Mouse (Mus musculus) layer of hippocampus, adult 9-10 months (tissue): ENCODE results near the gene Oxgr1.
"Not testable (repeated sequence)": the region's sequence is repeated elsewhere in the genome, so short reads cannot be mapped to it uniquely, and the experiment has no call there.

Experiments used
- DNase-seq: peaks from one replicate; pipeline ENCODE4 v3.0.0; 2022; ENCODE audit warnings: low spot score

The Oxgr1 gene

DNA sequence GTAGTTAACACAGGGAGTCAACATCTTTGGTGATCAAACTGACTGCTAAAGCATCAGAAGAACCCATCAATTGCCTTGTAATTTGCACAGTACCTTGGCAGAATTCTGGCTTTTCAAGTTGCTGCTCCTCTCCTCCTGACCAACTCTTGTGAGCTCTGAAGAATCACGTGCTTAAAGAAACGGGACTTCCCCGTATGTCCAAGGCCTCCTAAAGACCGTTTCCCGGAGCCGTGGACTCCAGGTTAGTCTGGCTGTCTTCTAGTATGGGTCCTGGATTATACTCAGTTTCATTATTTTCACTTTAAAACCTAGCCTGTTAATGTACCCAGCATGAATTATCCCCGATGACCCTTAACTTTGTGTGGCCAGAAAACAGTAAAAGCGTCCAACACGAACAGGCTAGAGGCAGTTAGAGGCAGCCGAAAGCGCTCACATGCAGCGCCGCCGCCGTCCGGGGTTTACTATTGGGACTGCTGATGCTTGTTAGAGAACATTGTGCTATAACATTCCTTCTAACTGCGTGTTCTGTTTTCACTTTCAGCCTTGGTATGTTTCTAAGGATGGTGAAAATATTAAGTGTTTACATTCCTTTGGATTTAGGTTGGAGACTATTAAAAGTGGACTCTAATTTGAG lies at the start of gene Oxgr1:
TSS of gene Oxgr1 (minus strand) at position 249 of the 634 bp plus-strand sequence.
- no peak for DNase-seq

GRCm38 (mm10) chr14:120090401-120090800 lies 48.2 kb upstream of the Oxgr1 start:
- DNase-seq: no peak

GRCm38 (mm10) chr14:120089649-120090360 lies 47.6 kb upstream of the Oxgr1 start:
- no peak for DNase-seq

DNA sequence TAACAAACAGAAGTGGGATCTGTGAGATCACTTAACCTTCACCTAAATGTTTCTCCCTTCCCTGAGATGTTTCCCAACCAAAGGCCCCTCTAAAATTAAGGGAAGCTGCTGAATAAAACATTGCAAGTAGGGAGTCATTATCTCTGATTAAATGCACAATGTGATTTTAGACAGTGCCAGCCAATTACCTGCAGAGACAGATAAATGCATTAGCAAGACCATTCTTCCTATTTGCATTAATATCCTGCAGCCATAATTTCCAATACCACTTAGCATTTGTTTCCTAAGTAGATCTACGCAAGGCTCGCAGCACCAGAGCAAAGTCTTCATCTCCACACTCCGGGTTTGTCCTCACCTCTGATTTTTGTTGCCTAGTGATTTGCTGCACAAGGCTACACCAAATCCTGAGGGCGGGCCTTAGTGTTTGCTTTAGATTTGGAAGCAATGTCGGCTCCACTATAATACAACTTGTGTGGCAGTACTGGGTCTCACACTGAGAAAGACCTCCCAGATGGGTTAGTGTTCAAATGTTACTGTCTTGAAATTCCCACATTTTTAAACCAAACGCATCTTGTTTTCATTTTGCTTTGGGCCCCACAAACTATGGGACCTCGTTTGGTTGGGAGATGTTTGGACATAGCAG lies 46.9 kb upstream of the Oxgr1 start:
- DNase-seq: no peak

DNA sequence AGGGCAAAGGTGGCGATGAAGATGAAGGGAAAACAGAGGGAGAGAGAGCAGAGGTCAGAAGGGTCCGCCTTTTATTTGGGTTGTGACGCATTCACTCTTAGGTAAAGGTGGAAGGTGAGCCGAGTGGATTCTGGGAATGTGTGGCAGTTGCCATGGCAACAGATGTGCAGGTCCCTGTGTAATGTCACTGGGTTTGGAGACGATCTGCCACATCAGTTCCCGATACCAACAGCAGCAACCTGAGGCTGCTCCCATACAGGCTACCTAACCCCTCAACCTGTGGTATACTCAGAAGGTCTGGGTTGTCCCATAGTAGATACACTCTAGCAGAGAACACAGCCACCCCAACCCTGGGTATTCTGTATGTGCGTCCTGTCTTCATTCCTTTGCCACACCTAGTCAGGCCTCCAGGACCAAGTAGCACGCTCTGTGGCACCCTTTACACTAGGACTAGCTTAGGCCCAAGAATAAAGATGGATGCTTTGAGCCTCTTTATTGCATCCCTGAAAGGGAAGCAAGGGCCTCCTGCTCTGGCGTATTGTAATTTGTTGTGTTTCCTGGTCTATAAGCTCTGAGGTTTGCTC lies 41.9 kb upstream of the Oxgr1 start:
- no peak for DNase-seq

DNA sequence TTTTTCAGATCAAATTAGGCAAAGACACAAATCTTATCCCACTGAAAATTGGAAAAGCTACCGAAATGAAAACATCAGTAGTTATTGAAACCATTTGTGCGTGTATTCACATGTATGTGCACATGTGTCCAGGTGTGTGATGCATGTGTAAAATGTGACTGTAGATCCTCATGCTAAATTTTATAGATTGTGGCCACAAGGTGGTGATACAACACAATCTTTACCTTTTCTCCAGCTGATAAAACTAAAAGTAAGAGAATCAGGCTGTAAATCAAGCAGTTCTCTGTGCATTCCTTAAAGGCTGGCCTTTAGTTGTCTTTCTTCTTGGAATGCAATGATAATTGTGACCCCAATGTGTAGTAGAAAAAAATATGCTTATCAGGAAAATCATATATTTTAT lies 34.0 kb upstream of the Oxgr1 start:
- peak; percentile 59 for DNase-seq

- DNase-seq: no peak
Observed at GRCm38 (mm10) chr14:120075746-120076145, 33.5 kb upstream of the Oxgr1 start.

GRCm38 (mm10) chr14:120074231-120074630 lies 32.0 kb upstream of the Oxgr1 start:
- DNase-seq: no peak

DNA sequence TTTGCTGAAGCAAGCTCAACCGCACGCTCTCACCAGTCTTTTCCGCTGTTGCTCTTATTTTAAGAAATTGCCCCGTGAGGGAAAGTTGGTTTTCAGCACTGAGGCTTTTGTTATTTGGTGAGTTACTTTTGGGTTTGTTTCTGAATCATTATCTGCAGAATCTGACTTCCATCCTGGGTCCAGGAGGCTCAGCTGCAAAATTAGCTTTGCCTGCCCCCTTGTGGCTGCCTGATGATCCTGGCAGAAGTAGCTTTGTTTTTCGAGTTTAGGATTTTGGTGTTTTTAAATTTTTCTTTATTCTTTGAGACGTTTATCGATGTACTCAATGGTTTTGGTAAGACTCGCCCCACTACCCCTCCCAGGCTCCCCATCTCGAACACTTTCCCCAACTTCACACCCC lies 18.9 kb upstream of the Oxgr1 start:
- DNase-seq: peak; percentile 22

DNA sequence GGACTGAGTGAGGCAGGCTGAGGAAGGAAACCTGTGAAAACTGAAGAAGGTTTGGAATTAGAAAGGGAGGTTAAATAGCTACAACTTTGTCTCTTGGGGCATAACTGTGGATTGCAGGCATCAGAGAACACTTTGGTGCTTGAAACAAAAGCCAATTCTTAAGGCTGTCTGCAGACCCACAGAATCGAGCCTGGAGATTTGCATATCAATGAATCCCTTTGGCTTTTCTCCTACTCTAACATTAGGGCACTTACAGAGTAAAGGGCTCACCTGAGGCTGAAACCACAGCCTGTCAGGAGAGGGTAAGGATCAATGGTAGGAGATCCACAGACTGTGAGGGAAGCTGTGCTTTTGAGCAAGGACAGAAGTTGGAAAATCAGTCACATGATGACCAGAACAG lies 8.8 kb downstream of the Oxgr1 start:
- no peak for DNase-seq

DNA sequence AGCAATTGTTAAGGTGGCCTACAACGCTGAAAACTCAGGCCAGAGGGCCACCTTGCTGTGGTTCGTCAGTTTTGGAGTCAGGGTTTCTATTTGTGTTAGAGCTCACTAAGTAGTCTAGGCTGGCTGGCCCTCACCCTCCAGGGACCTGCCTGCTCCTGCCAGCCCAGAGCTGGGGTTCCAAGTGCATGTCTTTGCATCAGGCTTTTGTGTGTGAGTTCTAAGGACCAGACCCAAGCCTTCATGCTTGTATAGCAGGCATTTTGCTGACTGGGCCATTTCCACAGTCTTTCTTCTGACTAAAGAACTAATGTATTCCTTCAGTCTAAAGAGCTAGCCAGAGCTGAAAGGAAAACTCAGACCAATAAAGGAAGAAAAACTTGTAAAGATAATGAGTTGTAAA lies 22.3 kb downstream of the Oxgr1 start:
- DNase-seq: no peak

DNA sequence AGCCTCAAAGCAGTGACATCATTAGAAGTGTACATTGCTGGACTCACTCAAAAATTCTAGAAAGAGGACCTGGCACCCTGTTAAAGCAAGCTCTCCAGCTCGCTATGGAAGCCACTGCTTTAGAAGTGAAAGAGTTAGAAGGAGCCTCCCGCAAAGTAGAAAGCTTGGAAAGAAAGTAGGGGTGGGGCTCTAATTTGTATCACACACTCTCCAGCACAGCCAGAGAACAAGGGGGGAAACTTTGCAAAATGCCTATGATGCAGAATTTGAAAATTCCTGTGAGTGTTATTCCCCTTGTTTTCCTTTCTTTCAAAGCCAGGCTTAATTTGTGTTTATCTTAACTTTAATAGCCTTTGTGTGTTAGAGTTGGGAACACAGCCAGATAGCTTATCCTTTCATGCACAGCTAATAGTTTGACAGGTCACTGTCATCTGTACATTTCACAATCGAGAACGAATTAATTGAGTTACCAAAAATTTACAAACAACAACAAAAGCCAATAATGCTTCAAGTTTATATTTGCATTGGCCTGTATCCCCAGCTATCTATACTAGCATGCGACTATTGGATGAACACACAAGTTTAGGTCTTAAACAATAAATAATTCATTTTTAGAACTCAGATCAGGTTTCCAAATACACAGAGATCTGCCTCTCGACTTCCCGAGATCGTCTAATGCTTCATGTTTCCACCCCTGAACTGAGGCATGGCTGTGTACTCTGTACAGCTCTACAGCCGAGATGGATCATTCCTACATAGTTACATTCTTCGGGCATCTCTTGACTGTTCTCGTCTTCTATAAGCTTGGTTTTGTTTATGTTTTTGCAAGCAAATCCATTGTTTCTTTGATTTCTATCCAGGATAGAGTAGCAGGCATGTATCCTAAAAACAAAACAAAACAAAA lies 32.0 kb downstream of the Oxgr1 start:
- DNase-seq: no peak

DNA sequence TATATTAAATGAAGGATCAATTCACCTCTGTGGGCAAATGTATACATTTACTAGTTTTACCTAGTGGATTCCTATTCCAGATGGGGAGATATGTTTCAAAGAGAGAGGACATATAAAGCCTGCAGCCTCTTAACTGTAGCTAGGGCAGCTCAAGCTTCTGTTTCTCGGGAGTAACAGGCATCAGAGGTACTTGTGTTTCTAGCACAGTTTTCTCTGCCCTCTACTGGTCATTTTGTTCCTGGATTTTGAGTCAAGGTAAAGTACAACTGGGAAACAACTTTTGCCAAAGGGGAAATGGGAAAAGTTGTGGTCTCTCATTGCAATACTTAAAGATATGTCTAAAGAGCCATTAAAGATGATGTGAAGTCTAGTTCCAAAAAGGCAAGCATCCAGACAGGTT lies 37.1 kb downstream of the Oxgr1 start:
- DNase-seq: no peak

DNA sequence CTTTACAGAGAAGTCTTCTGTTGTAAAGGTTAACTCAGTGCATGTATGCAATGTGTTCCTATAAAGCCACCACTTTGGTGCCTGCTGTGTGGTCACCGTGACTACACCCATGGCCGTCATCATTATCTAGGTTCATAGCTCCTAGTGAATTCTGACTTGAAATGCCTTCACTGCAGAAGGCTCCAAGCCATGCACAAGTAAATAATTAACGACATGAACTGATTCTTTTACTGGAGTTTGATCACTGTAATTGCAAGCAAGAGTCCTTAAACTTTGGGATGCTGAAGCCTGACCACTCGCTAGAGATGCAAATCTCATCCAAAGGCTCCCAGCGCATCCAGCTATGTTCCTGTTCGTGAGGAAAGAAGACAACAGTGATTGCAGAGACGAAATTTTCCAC lies 38.6 kb downstream of the Oxgr1 start:
- no peak for DNase-seq

DNA sequence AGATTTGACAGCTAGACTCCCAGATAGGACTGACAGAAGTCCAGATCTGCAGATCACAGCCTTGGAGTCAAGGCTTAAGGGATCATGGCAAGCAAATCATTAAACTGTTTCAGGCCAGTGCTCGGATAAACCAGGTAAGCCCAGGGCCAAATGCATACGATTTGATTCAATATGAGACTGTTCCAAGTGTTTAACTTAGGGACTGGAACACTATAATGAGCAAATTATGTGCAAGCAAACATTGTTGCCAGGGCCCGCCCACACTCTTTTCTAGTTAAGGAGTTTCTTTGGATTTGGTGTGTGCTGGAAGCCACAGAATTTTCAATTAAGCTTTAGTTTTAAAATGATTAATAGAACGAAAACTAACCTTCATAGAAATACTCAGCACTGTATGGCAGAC lies 39.6 kb downstream of the Oxgr1 start:
- DNase-seq: no peak

DNA sequence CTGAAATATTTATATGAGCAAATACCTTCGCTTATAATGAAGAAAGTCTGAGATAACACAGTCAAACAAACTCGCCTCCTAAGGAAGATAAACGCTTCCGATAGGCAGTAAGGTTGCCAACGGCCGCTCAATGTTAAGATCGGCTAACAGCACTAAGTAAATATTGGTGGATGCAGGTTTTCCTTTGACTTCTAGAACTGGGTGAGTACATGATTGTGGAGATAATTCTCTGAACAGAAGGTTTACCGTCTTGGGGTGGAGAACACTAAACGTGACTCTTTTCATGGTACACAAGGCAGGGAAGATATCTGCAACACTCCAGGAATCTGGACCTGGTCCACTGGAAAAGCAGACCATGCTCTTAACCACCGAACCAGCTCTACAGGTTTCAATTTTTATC lies 52.6 kb downstream of the Oxgr1 start:
- DNase-seq: no peak

DNA sequence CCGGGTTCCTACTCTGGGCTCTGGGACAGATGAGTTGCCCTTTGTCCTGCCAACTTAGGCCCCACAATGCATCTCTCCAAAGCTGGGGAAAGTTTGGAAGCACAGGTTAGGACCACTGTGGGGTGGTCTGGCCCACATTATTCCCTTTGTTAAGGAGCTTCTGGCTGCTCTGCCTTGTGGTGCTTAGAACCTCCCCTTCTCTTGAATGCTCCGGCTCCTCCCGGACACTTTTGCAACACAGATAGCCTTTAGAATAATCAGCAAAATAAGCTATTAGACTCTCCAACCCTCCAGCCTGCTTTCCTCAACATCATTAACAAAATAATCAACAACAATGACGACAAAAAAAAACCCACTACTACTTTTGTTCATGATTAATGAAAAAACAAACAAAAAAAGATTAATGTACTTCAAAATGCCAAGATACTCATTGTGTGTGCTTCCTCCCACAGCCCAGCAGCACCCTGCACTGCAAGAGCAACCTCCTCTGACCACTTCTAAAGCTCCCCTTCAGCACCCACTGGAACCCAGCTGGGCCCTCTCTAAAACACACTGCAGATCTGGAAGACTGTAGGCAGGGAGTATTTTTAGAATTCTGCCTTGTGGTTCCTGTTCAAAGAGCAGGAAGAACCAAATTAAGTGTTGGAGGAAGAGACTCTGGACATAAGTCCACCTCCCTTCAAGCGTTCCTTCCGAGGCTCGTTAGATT lies 53.1 kb downstream of the Oxgr1 start:
- no peak for DNase-seq

GRCm38 (mm10) chr14:119987257-119987656 lies 55.0 kb downstream of the Oxgr1 start:
- DNase-seq: no peak

GRCm38 (mm10) chr14:119986778-119987177 lies 55.5 kb downstream of the Oxgr1 start:
- no peak for DNase-seq

DNA sequence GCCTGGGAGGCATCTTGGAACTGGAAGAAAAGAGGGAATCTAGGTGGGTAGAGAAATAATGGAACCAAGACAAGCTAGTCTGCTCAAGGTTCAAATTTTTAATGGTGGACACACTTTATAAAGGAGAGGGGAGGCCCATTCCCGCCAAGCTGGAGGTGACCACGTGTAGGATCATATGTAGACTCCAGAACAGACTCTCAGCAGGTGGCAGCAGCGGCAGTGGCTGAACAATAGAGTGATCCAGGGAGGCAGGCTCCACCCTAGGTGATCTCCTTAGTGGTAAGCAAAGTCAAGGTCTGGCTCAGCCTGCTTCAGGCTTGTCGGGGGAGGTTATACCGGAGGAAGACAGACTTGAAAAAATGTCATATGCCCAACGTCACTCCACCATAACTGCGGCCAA lies 55.9 kb downstream of the Oxgr1 start:
- DNase-seq: not testable (repeated sequence)

- DNase-seq: no peak
Observed at GRCm38 (mm10) chr14:119981314-119981713, 60.9 kb downstream of the Oxgr1 start.
